Mouse (Mus musculus): Measurements from ENCODE around the gene Prkca.

Gene Prkca

GRCm38 (mm10) chr11:108260775-108261517 lies 82.8 kb downstream of the Prkca start:
- no peak for DNase-seq (ENCODE audit: low spot score)

- no peak for DNase-seq (ENCODE audit: low spot score)
Measured at GRCm38 (mm10) chr11:108259391-108259790, 84.3 kb downstream of the Prkca start.

DNA sequence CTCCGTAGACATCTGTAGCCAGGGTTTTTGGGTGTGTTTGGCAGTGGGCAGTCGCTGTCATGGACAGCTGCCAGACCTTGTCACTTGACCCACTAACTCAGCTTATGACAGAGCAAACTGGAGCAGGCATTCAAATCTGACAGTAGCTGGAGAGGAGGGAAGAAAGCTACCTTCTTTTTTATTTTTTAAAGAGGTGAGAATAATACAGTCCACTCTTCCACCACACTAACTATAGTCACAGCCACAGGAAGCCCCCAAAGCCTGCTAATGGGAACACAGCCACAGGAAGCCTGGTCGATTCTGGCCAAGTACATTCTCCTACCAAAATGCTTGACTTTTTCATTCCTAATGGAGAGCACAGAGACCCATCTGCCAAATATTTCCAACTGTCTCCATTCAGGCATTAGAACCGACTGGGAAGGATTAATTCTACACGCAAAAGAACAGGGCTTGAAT lies 84.9 kb downstream of the Prkca start:
- DNase-seq (ENCODE audit: low spot score) = no peak

- DNase-seq (ENCODE audit: low spot score) = no peak
Measured at GRCm38 (mm10) chr11:108257921-108258320, 85.8 kb downstream of the Prkca start.

DNA sequence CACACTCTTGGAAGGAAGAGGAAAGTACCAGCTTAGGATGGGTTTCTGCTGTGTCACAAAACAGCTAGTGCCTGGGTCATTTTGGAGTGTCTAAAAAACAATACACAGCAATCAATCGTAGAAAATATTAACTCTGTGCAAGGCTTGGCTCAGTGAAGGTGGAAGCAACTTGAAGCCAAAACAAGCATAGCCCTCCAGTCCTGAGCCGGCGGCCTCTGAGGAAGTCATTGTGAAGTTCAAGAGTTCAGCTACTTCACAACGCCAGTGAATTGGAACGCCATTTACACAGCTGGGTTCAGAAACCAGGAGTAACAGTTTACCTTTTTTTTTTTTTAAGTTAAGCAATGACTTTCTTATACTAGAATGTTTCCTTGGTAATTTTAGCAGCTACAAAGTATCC lies 89.0 kb downstream of the Prkca start:
- no peak for DNase-seq (ENCODE audit: low spot score)

DNA sequence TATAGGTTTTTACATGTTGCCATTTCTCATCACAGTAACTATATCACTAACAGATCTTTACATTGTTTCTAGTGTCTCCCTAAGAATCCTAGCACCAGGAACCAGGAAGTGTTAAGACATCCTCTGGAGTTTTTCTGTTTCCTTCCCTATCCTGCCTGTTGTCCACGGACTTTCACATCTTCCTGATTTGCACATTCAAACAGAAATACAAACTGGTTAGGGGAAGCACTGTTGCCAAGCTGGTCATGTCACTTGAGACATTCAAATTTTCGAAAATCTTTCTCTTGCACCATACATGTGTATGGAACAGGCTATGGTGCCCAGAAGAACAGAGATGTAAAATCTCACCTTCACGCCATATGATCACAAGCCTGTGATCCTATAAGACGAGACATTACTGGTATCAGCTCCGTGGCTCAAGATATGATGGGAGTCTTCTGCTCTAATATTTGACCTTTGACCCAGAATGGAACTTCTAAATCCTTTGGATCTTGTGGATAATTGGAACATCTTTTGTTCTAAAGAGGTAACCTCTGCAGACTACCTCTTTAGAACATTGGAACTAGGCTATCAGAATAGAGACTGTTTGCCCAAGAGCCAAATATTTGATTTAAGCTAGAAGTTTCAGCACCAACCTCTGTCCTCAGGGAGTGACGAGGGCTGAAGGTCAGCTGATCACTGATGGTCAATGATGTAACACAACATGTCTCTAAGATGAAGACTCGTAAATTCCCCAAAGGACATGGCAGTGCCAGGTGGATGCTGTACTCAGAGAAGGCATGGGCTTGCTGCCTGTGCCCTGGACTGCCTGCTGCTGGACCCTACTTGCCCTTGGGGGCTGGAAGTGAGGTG lies 91.6 kb downstream of the Prkca start:
- no peak for DNase-seq (ENCODE audit: low spot score)

DNA sequence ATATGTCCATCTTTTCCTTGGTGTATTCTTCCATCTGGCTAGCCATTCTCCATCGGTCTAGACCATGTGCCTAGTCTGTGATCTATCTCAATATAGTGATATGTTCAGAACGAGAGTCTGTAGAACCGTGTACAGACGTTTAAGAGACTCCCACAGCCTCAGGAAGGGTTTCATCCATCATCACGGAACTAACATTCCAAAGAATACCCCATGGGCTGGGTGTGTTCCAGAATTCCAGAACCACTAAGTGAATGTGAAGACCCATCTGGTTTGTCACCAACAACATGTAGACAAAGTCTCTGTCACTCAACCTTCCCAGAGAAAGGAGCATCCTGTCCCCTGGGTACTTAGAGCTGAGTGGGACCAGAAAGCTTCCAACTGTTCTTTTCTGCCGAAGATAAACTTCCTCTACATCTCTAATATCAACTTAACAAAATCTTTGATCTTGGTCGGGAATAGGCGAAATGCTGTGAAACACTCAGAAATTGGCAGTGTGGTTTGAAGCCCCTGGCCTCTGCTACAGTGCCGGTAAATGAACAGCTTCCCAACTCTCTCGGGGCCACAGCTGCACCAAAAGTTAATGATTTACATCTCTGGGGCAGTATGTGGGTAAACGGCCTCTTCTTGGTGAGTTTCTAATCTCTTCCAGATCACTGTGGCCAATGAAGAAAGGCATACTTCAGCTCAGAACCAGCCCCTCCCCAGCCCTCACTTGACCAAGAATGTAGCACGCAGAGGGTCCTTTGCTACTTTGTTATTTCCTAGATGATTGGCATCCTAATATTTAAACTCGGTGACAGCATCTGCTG lies 92.7 kb downstream of the Prkca start:
- no peak for DNase-seq (ENCODE audit: low spot score)

GRCm38 (mm10) chr11:108250146-108250635 lies 93.5 kb downstream of the Prkca start:
- no peak for DNase-seq (ENCODE audit: low spot score)

DNA sequence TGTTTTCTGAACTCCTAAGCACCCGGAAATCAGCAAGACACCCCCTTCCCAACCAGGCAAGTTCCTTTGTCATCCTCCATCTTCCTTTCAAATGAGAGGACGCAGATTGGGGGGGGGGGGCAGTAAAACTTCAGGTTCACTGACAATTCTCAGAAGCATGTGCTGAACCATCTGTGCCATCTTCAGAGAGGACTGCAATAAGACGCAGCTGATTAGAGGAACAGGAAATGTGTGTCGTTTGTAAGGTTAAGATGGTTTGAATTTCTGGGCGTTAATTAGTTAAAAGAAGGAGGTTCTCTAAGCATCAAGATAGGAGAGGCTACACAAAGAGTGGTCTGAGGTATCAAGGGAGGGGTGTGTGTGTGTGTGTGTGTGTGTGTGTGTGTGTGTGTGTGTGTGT lies 94.2 kb downstream of the Prkca start:
- no peak for DNase-seq (ENCODE audit: low spot score)

DNA sequence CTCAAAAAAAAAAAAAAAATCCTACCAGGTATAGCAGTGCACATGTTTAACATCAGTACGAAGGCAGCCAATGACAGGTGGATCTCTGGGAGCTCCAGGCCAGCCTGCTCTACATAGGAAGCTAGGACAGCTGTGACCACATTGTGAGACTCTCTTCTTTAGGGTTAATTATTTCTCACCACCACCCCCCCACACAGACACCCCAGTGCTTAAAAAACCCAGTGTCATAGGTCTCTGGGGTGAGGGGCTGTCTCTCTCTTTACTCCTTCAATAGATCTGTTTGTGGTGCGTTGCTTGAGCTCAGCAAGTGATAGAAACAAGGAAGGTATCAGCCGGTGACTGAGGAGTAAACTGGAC lies 94.7 kb downstream of the Prkca start:
- no peak for DNase-seq (ENCODE audit: low spot score)

DNA sequence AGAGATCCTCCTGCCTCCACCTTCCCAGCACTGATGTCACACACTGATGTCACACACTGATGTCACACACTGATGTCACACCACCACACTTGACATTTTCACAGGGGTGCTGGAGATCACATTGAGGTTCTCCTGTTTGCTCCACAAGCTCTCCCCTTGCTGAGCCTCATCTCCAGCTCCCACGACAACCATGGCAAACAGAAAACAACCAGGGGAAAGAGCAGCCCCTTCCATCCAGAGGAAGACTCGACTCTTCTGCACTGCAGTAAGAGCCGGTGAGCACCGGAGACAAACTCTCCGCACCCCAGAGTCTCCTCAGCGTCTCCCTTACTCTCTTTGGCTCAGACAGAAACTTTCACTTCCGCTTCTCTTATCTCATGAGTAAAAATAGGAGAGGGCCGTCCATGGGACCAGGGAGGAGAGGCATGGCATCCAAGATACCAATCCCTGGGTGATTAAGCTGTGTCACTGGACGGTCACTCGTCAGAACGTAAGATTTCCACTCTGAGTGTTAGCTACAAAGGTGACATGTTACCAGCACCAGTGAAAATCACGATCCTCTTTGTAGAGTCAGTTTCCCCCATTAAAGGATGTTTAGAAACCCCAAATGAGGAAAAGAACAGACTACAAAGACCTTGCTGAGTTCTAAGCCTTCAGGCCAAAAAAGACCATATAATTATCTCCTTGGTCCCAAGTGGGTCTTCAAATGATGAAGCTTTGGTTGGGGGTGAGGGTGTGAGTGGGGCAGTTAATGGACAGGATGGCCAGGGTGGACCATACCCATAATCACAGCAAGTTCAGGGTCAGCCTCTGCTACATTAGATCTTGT lies 95.3 kb downstream of the Prkca start:
- no peak for DNase-seq (ENCODE audit: low spot score)

GRCm38 (mm10) chr11:108247121-108247863 lies 96.4 kb downstream of the Prkca start:
- no peak for DNase-seq (ENCODE audit: low spot score)

- DNase-seq (ENCODE audit: low spot score) = no peak
Measured at GRCm38 (mm10) chr11:108246267-108246702, 97.4 kb downstream of the Prkca start.

GRCm38 (mm10) chr11:108244241-108244640 lies 99.5 kb downstream of the Prkca start:
- no peak for DNase-seq (ENCODE audit: low spot score)

GRCm38 (mm10) chr11:108243633-108244032 lies 100.1 kb downstream of the Prkca start:
- DNase-seq (ENCODE audit: low spot score) = no peak

GRCm38 (mm10) chr11:108240924-108241498 lies 102.7 kb downstream of the Prkca start:
- DNase-seq (ENCODE audit: low spot score) = no peak

DNA sequence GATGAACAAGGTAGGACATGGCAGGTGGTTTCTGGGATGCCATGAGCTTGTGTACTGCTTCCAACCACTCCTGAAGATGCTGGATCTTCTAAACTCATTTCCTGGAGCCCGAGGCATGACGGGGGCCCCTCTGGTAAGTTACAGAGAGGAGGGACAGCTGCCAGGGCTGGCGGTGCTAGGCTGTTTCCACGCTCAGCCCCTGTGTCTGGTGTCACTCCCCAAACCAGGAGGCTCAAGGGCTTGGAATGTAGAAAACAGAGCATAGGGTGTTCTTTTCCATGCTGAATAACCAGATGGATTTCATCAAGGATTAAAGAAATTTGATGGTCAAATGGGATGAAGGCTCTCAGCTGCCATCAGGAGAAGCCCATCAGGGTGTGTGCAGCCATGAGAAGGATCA lies 104.6 kb downstream of the Prkca start:
- DNase-seq (ENCODE audit: low spot score) = no peak

- DNase-seq (ENCODE audit: low spot score) = no peak
Measured at GRCm38 (mm10) chr11:108236754-108237428, 106.8 kb downstream of the Prkca start.

GRCm38 (mm10) chr11:108236195-108236594 lies 107.5 kb downstream of the Prkca start:
- DNase-seq (ENCODE audit: low spot score) = no peak
